Mouse (Mus musculus) hindbrain, embryonic 10.5 days (tissue): ENCODE results near the gene Gja3. TPM values are rescaled to one million over a fixed set of nuclear protein-coding genes. Genes with fewer than 3 reads are reported as not detected.

Experiments
- DNase-seq: peaks from one replicate; pipeline ENCODE4 v3.0.0-alpha.2; 2017; ENCODE audit warnings: low spot score
- H3K27ac ChIP-seq: fragments of 300-500 bp; sonication (generic); 2 replicates; pipeline ENCODE4 v1.5.1; 2016; ENCODE audit warnings: mild to moderate bottlenecking, moderate library complexity
- H3K27me3 ChIP-seq: fragments of 300-500 bp; sonication (generic); 2 replicates; pipeline ENCODE4 v1.6.1; 2016; ENCODE audit warnings: mild to moderate bottlenecking; ENCODE audit not compliant: poor library complexity, insufficient read depth, severe bottlenecking
- H3K36me3 ChIP-seq: fragments of 300-500 bp; sonication (generic); 2 replicates; pipeline ENCODE4 v1.6.1; 2016; ENCODE audit warnings: mild to moderate bottlenecking, moderate library complexity
- H3K4me1 ChIP-seq: fragments of 300-500 bp; sonication (generic); replicated peaks from 2 replicates; pipeline ENCODE4 v1.6.1; 2016; ENCODE audit warnings: mild to moderate bottlenecking
- H3K4me3 ChIP-seq: fragments of 300-500 bp; sonication (generic); 2 replicates; pipeline ENCODE4 v1.5.1; 2016; ENCODE audit warnings: mild to moderate bottlenecking, moderate library complexity
- H3K9me3 ChIP-seq: fragments of 300-500 bp; sonication (generic); 2 replicates; pipeline ENCODE4 v1.6.1; 2016; ENCODE audit warnings: mild to moderate bottlenecking, moderate library complexity
- WGBS: fragments of 180-500 bp; shearing (Covaris S2); methylation state at CpG from one replicate; pipeline ENCODE4 v1.1.7; 2016; 5-methylcytosine and 5-hydroxymethylcytosine counted together
- polyA plus RNA-seq: library from polyadenylated mRNA; unstranded; fragments of >200 nt; fragmentation: Nextera tagmentation; extraction: Ambion mirVana; gene quantifications from 2 replicates; pipeline ENCODE4 v1.2.1, GENCODE M21; 2016

The Gja3 gene
- polyA plus RNA-seq = not detected in 2 replicates

GRCm38 (mm10) chr14:57057563-57058321 lies at the start of gene Gja3:
Gene Gja3, minus strand, starts transcription at chr14:57058100.
- Histone ChIP-seq H3K36me3 (no peaks in the 10 kb centered on the region), H3K27ac (no peak within 1 kb of the TSS; the same call in 1 of the 2 replicates), H3K9me3 (no peaks in the 10 kb centered on the region), H3K4me3 (peak within 1 kb of the TSS; percentile 61), H3K27me3 (peaks cover 60% of the 10 kb centered on the region), H3K4me1 (peaks cover 10% of the 10 kb centered on the region)
- DNase-seq = peak; percentile 53
- under 1% methylated on average over 79 of the region's 79 CpGs for WGBS

- no peak for DNase-seq
- 81% methylated on average over 8 of the region's 8 CpGs for WGBS
- no peak overlapping the region for H3K27ac ChIP-seq
- no peaks in the 10 kb centered on the region for H3K9me3 ChIP-seq
- H3K4me1 ChIP-seq = peaks cover 22% of the 10 kb centered on the region
- H3K36me3 ChIP-seq = no peaks in the 10 kb centered on the region
- H3K27me3 ChIP-seq = peaks cover 69% of the 10 kb centered on the region
- no peak overlapping the region for H3K4me3 ChIP-seq
These were observed 49.2 kb upstream of the Gja3 start for GRCm38 (mm10) chr14:57107091-57107490.

GRCm38 (mm10) chr14:57105721-57106120 lies 47.8 kb upstream of the Gja3 start:
- 47% methylated on average over 11 of the region's 11 CpGs for WGBS
- Histone ChIP-seq H3K36me3 (no peaks in the 10 kb centered on the region), H3K4me1 (peaks cover 22% of the 10 kb centered on the region), H3K9me3 (no peaks in the 10 kb centered on the region), H3K27ac (no peak overlapping the region), H3K27me3 (peaks cover 69% of the 10 kb centered on the region), H3K4me3 (no peak overlapping the region)
- DNase-seq = no peak

GRCm38 (mm10) chr14:57105111-57105510 lies 47.2 kb upstream of the Gja3 start:
- 12% methylated on average over 14 of the region's 14 CpGs for WGBS
- Histone ChIP-seq H3K9me3 (no peaks in the 10 kb centered on the region), H3K4me1 (peaks cover 22% of the 10 kb centered on the region), H3K36me3 (no peaks in the 10 kb centered on the region), H3K27ac (no peak overlapping the region), H3K27me3 (peaks cover 69% of the 10 kb centered on the region), H3K4me3 (peak overlapping the region; percentile 79)
- DNase-seq = peak; percentile 35

- WGBS = under 1% methylated on average over 101 of the region's 101 CpGs
- peak within 1 kb of the TSS; percentile 79 for H3K4me3 ChIP-seq
- no peaks in the 10 kb centered on the region for H3K9me3 ChIP-seq
These were observed 46.5 kb upstream of the Gja3 start, which contains the start of gene Gjb2 for GRCm38 (mm10) chr14:57104106-57105023. Gene Gjb2, minus strand, starts transcription at chr14:57104702.

GRCm38 (mm10) chr14:57103711-57104105 lies 45.8 kb upstream of the Gja3 start:
- H3K4me3 ChIP-seq = peak overlapping the region; percentile 79
- DNase-seq = no peak
- WGBS = 2% methylated on average over 22 of the region's 22 CpGs
- H3K27me3 ChIP-seq = peaks cover 69% of the 10 kb centered on the region
- peaks cover 27% of the 10 kb centered on the region for H3K4me1 ChIP-seq
- peak overlapping the region; percentile 60 for H3K27ac ChIP-seq
- no peaks in the 10 kb centered on the region for H3K36me3 ChIP-seq
- no peaks in the 10 kb centered on the region for H3K9me3 ChIP-seq

More at GRCm38 (mm10) chr14:57104106-57105023, 46.5 kb upstream of the Gja3 start, which contains the start of gene Gjb2:
- peaks cover 27% of the 10 kb centered on the region for H3K4me1 ChIP-seq
- no peaks in the 10 kb centered on the region for H3K36me3 ChIP-seq
- peak; percentile 60 for DNase-seq
- H3K27me3 ChIP-seq = peaks cover 69% of the 10 kb centered on the region
- H3K27ac ChIP-seq = peak within 1 kb of the TSS; percentile 60

- H3K4me3 ChIP-seq = peak overlapping the region; percentile 79; the same call in 1 of the 2 replicates
- H3K27me3 ChIP-seq = peaks cover 66% of the 10 kb centered on the region
- 50% methylated on average over 6 of the region's 6 CpGs for WGBS
- no peak for DNase-seq
- no peaks in the 10 kb centered on the region for H3K9me3 ChIP-seq
- H3K36me3 ChIP-seq = no peaks in the 10 kb centered on the region
- H3K4me1 ChIP-seq = peaks cover 27% of the 10 kb centered on the region
- H3K27ac ChIP-seq = no peak overlapping the region
These were observed 45.2 kb upstream of the Gja3 start for GRCm38 (mm10) chr14:57103121-57103520.

- 89% methylated on average over 7 of the region's 7 CpGs for WGBS
- Histone ChIP-seq H3K36me3 (no peaks in the 10 kb centered on the region), H3K9me3 (no peaks in the 10 kb centered on the region), H3K27me3 (peaks cover 51% of the 10 kb centered on the region), H3K27ac (no peak overlapping the region), H3K4me1 (peaks cover 27% of the 10 kb centered on the region), H3K4me3 (no peak overlapping the region)
- DNase-seq = no peak
These were observed 43.7 kb upstream of the Gja3 start for GRCm38 (mm10) chr14:57101623-57102022.

GRCm38 (mm10) chr14:57095855-57096254 lies 38.0 kb upstream of the Gja3 start:
- no peaks in the 10 kb centered on the region for H3K36me3 ChIP-seq
- H3K4me1 ChIP-seq = peaks cover 5% of the 10 kb centered on the region
- WGBS = 75% methylated on average over 4 of the region's 4 CpGs
- no peak overlapping the region for H3K4me3 ChIP-seq
- H3K9me3 ChIP-seq = no peaks in the 10 kb centered on the region
- no peaks in the 10 kb centered on the region; the same call in 1 of the 2 replicates for H3K27me3 ChIP-seq
- DNase-seq = no peak
- no peak overlapping the region for H3K27ac ChIP-seq

GRCm38 (mm10) chr14:57093029-57093428 lies 35.1 kb upstream of the Gja3 start:
- Histone ChIP-seq H3K4me1 (no peaks in the 10 kb centered on the region), H3K4me3 (no peak overlapping the region), H3K27ac (no peak overlapping the region), H3K27me3 (no peaks in the 10 kb centered on the region; the same call in 1 of the 2 replicates), H3K9me3 (no peaks in the 10 kb centered on the region), H3K36me3 (no peaks in the 10 kb centered on the region)
- WGBS = 6% methylated on average over 8 of the region's 8 CpGs
- DNase-seq = peak; percentile 50

- Histone ChIP-seq H3K4me1 (no peaks in the 10 kb centered on the region), H3K27me3 (no peaks in the 10 kb centered on the region), H3K4me3 (no peak overlapping the region), H3K9me3 (no peaks in the 10 kb centered on the region), H3K36me3 (no peaks in the 10 kb centered on the region), H3K27ac (no peak overlapping the region)
- 68% methylated on average over 2 of the region's 2 CpGs for WGBS
- no peak for DNase-seq
These were observed 32.1 kb upstream of the Gja3 start for GRCm38 (mm10) chr14:57090001-57090400.

- DNase-seq = no peak
- Histone ChIP-seq H3K4me1 (no peaks in the 10 kb centered on the region), H3K27ac (no peak overlapping the region), H3K36me3 (no peaks in the 10 kb centered on the region), H3K27me3 (no peaks in the 10 kb centered on the region), H3K9me3 (no peaks in the 10 kb centered on the region), H3K4me3 (no peak overlapping the region)
- WGBS = 87% methylated on average over 7 of the region's 7 CpGs
These were observed 31.2 kb upstream of the Gja3 start for GRCm38 (mm10) chr14:57089107-57089506.
